Mouse (Mus musculus) frontal cortex, adult (tissue): Measurements from ENCODE around the gene Fosl2.

Experiments used
- ATAC-seq: cut with Nextera tagmentation; 2 replicates; pipeline ENCODE4 v1.9.2; 2017; ENCODE audit warnings: mild to moderate bottlenecking, moderate library complexity, mixed read lengths; ENCODE audit not compliant: low TSS enrichment

The Fosl2 gene

GRCm38 (mm10) chr5:32133549-32134004 lies 2.0 kb upstream of the Fosl2 start:
- ATAC-seq, result peak; percentile 38

GRCm38 (mm10) chr5:32134051-32134732 lies 1.4 kb upstream of the Fosl2 start:
- no peak for ATAC-seq

DNA sequence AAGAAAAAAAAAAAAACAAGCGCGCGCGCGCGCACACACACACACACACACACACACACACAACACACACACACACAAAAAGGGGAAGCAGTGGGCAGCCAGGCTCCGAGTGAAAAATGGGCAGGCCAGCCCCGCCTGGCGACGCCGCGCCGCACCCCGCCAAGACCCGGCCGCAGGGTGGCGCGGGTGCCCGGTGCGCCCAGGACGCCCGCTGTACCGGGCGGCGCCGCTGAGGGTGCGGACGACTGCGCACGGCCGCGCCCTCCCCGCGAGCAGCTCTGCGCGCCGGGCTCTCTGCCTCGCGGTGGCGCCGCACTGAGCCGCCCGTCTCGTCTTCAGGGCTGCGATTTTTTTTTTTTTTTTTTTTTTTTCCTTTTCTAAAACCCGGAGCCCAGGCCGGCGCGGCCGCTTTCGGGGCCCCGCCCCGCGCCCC lies 682 bp upstream of the Fosl2 start:
- ATAC-seq, result peak; percentile 21

DNA sequence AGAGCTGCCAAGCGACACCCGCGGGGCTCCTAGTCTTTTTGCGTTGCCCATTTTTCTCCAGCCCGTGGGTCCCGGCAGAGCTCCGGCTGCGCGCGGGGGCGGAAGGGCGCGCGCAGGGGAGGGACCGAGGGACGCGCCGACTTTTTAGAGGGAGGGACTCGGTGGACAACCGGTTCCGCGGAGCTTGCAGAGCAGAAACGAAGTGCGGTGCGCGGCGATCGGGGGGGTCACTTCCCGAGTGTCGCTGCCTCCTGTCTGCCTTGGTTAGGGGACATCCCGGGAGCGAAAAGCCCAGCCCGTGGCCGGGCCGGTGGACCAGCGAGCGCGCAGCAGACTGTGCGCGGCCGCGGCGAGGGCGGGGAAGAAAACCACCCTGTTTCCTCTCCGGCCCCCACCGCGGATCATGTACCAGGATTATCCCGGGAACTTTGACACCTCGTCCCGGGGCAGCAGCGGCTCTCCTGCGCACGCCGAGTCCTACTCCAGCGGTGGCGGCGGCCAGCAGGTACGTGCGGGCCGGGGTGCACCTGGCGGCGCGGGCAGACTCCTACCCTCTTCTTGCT lies 781 bp downstream of the Fosl2 start:
- ATAC-seq, result no peak

DNA sequence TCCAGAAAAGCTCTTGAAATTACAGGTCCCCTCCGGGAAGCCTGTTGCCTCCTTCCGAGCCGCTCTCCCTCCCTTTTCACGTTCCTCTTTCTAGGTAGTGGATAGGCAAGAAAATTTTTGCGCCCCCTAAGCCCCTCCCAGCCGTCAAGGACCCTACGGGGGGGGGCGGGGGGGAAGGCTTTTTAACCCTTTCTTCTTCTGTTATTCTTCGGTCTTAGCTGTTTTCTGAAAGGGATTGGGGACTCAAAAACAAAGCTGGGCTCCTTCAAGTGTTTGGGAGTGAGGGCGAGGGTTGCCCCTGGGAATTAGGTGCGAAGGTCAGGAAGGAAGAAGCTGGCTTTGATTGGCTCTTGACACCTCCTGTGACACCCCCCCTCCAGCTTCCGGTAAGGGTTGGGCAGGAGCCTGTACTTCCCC lies 1.5 kb downstream of the Fosl2 start:
- ATAC-seq, result no peak

GRCm38 (mm10) chr5:32138446-32139195 lies 3.0 kb downstream of the Fosl2 start:
- ATAC-seq, result no peak

- ATAC-seq, result no peak
Measured at GRCm38 (mm10) chr5:32139516-32140037, 4.0 kb downstream of the Fosl2 start.

DNA sequence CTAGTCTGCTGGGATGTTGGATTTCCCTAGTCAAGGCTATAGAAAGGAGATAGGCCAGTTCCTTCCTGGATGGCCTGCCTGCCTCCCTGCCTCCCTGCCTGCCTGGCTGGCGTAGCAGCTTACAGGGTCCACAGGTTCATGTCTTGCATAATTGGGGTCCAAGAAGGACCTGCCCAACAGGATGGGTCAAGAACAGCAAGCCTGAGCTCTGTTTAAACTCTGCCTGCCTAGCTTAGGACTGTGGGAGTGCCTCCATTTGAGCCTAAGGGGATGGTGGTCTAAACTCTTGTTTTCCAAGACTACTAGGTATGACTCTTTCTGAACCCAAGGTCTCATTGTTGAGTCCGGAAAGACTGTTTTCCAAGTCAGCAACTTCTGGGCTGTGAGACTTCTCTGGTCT lies 6.3 kb downstream of the Fosl2 start:
- ATAC-seq, result no peak

DNA sequence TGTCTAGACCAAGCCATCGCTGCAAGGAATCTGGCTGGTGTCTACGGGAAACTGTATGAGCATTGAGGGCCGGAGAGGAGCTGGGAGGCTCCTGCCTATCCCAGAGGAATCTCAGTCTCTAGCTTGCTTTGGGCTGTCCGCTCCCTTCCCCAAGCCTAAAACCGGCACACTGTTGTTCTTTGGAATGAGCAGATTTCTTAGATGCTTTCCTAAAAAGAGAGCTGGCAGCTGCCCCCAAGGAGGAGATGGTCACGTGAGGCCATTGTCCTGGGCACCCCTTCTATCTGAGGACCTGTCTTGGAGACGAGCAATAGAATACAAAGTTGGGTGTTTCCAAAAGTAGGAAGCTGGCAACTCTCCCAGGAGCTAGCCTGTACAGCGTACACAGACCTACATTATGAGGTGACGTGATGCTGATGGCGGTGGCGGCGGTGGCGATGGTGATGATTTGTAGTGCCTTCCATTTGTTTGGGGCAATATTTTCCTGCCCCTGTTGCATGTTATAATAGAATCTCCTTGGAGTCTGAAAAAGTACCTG lies 7.9 kb downstream of the Fosl2 start:
- ATAC-seq, result peak; percentile 48; the same call in 1 of the 2 replicates

DNA sequence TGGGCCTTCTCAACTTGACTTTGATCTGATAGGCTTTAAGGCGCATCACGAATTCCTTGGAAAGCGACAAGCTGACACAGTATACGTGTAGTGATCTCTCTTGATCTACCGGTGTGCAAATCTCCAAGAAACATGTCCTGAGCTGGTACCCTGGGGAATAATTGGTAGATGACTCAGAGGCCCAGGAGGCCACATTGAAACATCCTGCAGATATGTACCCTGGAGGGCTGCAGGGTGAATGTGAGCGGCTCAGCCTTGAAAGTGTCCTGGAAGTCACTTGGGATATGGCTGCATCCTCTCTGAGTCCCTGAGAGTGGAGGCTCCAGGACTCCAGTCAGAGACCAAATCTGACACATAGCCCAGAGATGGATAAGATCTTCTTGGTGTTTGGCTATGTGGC lies 10.7 kb downstream of the Fosl2 start:
- ATAC-seq, result no peak

- no peak for ATAC-seq
Measured at GRCm38 (mm10) chr5:32148593-32148992, 13.0 kb downstream of the Fosl2 start.

- no peak for ATAC-seq
Measured at GRCm38 (mm10) chr5:32151244-32151643, 15.6 kb downstream of the Fosl2 start.

DNA sequence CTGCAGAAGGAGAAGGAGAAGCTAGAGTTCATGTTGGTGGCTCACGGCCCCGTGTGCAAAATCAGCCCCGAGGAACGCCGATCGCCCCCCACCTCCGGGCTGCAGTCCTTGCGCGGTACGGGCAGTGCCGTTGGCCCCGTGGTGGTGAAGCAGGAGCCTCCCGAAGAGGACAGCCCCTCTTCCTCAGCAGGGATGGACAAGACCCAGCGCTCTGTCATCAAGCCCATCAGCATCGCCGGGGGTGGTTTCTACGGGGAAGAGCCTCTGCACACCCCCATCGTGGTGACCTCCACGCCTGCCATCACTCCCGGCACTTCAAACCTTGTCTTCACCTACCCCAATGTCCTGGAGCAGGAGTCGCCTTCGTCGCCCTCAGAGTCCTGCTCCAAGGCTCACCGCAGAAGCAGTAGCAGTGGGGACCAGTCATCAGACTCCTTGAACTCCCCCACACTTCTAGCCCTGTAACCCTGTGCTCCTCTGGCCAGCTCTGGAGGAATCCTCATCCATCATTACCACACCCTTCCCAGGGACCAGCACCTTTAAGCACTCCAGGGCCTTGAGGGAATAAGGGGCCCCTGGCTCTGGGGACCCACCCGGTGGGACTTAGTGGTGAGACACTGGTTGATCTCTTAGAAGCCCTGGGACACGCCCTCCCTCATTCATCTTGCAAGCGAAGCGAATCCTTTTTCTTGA lies 17.3 kb downstream of the Fosl2 start:
- no peak for ATAC-seq

DNA sequence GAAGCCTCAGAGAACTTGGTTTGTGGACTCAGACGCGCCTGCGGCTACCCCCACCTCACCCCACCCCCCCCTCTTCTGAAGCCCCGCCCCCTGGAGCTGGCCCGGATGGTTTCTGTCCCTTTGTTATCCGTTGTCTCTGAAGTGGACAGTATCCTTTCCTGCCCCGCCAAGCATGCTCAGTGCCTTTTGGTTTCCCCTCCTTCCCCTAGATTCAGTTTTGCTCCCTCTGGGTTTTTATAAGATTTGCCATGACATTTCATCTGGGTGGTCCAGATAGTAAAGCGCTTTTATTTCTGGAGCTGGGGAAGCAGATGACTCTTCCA lies 17.8 kb downstream of the Fosl2 start:
- ATAC-seq, result no peak

DNA sequence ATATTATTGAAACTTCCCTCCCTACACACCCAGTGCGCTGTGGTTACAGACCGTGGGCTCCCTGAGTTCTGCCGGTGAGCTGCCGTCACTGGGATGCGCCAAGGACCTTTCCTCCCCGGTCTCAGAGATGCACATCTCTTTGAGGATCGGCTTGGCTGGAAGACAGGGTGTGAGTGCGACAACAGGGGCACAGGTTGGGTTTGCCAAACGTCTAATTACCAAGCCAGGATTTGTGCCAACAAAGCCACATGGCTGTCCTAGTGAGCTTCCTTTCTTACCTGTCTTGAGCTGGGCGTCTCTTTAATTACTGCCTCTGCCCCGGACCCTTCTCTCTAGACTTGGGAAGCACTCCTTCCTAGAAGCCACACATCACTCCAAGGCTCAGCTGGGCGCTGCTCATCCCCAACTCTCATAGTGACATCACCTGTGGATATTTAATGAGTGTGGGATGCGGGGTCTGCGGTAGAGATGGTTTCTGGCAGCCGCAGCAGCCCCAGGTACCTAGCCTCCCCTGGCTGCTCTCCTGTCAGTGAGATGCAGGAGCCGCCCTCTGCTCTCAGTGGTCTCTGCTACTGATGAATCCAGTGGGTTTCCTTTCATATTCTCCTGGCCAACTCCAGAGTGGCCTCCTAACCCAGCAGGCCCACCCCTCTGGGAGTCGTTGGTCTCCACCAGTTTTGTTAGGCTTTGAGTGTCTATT lies 18.3 kb downstream of the Fosl2 start:
- ATAC-seq, result no peak

GRCm38 (mm10) chr5:32154931-32155688 lies 19.5 kb downstream of the Fosl2 start:
- ATAC-seq, result no peak

DNA sequence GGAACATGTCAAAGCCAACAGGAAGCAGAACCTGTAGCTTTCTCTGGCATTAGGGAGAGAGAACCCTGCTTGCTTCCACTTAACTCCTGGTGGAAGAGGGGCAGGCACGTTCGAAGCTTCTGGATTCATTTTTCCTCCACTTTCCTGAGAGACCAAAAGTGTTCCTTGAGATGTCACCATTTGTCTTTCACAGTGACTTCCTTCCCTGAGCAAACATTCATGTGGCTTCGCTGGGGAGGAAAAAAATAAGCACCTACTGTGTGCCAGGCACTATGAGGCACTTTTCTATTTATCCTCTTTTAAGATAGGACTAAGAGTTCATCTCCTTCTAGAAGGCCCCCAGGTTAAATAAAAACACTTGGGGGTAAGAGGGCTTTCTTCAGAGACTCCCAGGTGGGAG lies 20.3 kb downstream of the Fosl2 start:
- ATAC-seq, result no peak

- no peak for ATAC-seq
Measured at GRCm38 (mm10) chr5:32163478-32164043, 28.0 kb downstream of the Fosl2 start.

- ATAC-seq, result no peak
Measured at GRCm38 (mm10) chr5:32172188-32172587, 36.6 kb downstream of the Fosl2 start.

DNA sequence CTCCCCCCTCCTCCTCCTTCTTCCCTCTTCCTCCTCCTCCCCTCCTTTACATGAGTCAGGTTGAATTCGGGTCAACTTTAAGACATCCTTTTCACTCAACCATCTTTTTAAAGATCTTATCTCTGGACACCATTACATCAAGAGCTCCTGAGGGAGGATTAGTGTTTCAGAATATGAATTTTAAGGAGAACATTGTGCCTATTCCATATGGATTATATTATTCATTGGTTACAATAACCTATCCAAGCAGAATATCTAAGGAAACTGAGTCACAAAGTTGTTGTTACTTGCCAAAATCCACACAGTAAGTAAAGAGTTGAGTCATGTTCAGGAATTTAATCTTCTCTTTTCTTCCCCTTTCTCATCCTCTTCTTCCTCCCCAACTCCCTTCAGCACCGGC lies 41.2 kb downstream of the Fosl2 start:
- ATAC-seq, result no peak
